Mouse (Mus musculus): ENCODE data around the gene Dnah2.

DNA sequence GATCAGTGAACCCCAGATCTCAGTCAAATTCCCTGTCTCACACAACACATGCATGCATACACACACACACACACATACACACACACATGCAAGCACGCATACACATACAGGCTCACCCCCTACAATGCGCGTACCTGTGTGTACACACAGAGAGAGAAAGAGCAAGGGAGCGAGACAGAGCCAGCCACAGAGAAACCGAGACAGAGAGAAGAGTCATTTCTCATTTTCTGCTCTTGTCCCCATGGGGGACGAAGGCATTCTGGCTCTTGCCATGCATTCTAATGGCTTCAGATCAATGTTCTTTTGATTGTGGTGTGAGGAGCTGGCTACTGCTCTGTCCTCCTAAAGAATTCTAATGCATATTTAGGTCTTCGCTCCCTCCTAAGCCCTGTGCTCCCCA, 101.6 kb downstream of the Dnah2 start:
- no peak for TF ChIP-seq NRF1 (IDR thresholded peaks at IDR 0.05; ENCODE audit: low read depth, low read length)
- no peak for TF ChIP-seq CTCF (conservative IDR thresholded peaks at IDR 0.05 in 1 of 2, IDR thresholded peaks at IDR 0.05 in 1 of 2; ENCODE audit: low read depth in 2 of 2, low read length in 2 of 2)
- no peak for TF ChIP-seq E2F4 (IDR thresholded peaks at IDR 0.05; ENCODE audit: insufficient replicate concordance, low read depth, low read length)
- 0 out of 2 replicates have a peak, but pooled peaks have one; percentile 29 for TF ChIP-seq MAX (IDR thresholded peaks at IDR 0.05; ENCODE audit: low read length)
- TF ChIP-seq EP300 (IDR thresholded peaks at IDR 0.05; ENCODE audit: low read length): peak; percentile 57
- TF ChIP-seq POLR2A (IDR thresholded peaks at IDR 0.05; ENCODE audit: low read depth, low read length): no peak
- TF ChIP-seq MXI1 (IDR thresholded peaks at IDR 0.05; ENCODE audit: low read depth, low read length): 0 out of 2 replicates have a peak, but pooled peaks have one; percentile 17
- TF ChIP-seq GABPA (IDR thresholded peaks at IDR 0.05; ENCODE audit: insufficient replicate concordance, low read depth, low read length): no peak
- 0 out of 2 replicates have a peak, but pooled peaks have one; percentile 35 for TF ChIP-seq MAZ (IDR thresholded peaks at IDR 0.05; ENCODE audit: low read depth, low read length)
- 0 out of 2 replicates have a peak, but pooled peaks have one; percentile 12 for TF ChIP-seq TCF12 (IDR thresholded peaks at IDR 0.05; ENCODE audit: low read depth, low read length)
